Mouse (Mus musculus): ENCODE data around the gene Ucp1. TPM values are rescaled to one million over a fixed set of nuclear protein-coding genes. Genes with fewer than 3 reads are reported as not detected.
"Not testable (repeated sequence)": the region's sequence is repeated elsewhere in the genome, so short reads cannot be mapped to it uniquely, and the experiment has no call there.

Gene Ucp1
- total RNA-seq (2021) = 2,717 and 3,191 TPM in 2 replicates
- long read RNA-seq, experiment 1, transcript Ucp1-201 (6 exons, 1,636 nt) = major isoform, 1,481 of 1,617 reads
- long read RNA-seq, experiment 1, partial matches to known transcripts = 129 of 1,617 reads
- long read RNA-seq, experiment 1, other reads (novel, unspliced or antisense) = 7 of 1,617 reads
- long read RNA-seq, experiment 2, transcript Ucp1-201 (6 exons, 1,636 nt) = major isoform, 1,782 of 2,034 reads
- long read RNA-seq, experiment 2, partial matches to known transcripts = 172 of 2,034 reads
- long read RNA-seq, experiment 2, other reads (novel, unspliced or antisense) = 80 of 2,034 reads

DNA sequence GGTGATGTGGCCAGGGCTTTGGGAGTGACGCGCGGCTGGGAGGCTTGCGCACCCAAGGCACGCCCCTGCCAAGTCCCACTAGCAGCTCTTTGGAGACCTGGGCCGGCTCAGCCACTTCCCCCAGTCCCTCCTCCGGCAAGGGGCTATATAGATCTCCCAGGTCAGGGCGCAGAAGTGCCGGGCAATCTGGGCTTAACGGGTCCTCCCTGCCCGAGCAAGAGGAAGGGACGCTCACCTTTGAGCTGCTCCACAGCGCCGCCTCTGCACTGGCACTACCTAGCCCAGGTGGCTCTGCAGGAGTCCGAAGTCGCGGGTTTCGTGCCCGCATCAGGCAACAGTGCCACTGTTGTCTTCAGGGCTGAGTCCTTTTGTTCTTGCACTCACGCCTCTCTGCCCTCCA is at the start of gene Ucp1:
Gene Ucp1, plus strand, starts transcription at position 177 of the 400 bp plus-strand sequence.
- DNase-seq = peak; percentile 74

DNA sequence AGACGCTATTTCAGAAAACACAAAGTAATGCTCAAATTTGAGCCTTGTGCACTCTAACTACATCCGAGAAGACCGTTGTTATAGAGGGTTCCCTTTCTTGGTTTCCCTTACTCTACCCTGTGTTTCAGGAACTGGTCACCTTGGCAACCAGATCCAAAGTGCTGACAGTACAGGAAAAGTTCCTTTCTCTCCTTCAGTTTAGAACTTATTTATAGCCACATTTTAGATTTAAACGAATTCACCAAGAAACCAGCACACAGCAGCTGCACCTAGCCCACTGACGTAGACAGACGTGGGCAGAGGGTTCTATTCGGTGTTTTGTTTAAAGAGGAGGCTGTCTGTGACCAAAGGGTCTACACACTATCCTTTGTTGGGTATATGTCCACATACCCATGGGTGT is 46.0 kb upstream of the Ucp1 start:
- DNase-seq = no peak

GRCm38 (mm10) chr8:83250858-83251257 is 39.3 kb upstream of the Ucp1 start:
- no peak for DNase-seq

- DNase-seq = no peak
Measured at GRCm38 (mm10) chr8:83251362-83252246, 38.5 kb upstream of the Ucp1 start.

GRCm38 (mm10) chr8:83252791-83253190 is 37.4 kb upstream of the Ucp1 start:
- no peak for DNase-seq

DNA sequence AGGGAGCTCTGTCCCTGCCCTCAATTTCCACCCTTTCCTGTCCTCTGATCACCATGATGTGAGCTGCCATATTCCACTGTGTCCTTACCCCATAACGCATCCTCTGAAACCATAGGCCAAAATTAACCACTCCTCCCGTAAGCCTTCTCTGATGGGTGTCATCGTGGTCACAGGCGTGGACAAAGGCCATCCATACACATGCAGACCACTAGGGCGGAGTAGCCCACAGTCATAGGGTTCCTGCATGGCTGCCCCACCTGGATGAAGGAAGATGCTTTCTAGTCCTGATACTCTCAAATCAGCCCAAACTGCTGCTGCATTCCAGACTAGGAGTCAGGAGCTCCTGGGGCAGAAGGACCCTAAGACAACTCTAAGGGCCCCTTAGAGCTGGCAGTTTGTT is 32.5 kb upstream of the Ucp1 start:
- no peak for DNase-seq

DNA sequence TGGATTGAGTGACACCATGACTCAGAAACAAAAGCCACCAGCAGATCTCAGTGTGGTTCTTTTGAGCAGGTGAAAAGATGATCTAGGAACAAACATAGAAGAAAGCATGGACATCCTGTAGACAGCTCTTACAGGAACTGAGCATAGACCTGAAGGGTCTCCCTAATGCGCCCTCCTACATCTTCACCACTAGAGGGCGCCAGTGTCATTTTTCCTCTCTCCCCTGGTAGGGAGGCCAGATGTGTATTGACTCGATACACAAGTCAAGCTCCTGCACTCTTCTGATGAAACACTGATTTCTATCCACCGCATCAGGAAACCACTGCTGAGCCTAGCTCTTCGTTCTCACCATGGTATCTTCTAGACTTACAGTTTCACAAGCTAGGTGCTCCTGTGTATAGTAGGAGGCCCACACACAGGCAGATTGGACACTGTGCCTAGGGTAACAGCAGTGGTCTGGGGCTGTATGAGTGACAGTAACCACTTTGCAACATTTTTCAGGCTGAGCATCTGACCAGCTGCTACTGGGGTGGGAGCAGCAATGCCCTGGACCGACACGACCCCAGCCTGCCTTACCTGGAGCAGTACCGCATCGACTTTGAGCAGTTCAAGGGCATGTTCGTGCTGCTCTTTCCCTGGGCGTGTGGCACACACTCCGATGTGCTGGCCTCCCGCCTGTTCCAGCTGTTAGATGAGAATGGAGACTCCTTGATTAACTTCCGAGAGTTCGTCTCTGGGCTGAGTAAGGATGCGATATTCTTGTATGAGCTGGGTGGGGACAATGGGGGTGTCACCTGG is 29.5 kb upstream of the Ucp1 start:
- DNase-seq = peak; percentile 82

GRCm38 (mm10) chr8:83271172-83271571 is 19.0 kb upstream of the Ucp1 start:
- no peak for DNase-seq

DNA sequence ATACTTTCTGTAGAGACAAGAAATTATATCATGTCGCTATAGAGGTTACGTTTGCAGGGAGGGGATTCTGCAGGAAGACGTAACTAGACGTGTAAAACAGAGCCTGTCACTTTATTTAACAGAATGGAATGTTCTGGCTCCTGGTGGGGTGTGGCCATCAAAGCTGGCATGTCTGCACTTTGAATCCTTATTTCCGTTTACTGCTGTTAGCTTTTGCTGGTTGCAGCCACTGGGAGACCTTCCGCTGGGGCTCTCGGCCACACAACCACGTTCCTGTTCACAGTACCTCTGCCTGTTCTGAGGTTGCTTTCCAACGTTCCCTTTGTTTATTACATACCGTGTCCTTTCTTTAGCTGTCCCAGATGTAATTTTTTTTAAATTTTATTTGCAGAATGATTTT is 17.7 kb upstream of the Ucp1 start:
- DNase-seq = peak; percentile 28

GRCm38 (mm10) chr8:83274470-83274869 is 15.7 kb upstream of the Ucp1 start:
- no peak for DNase-seq

DNA sequence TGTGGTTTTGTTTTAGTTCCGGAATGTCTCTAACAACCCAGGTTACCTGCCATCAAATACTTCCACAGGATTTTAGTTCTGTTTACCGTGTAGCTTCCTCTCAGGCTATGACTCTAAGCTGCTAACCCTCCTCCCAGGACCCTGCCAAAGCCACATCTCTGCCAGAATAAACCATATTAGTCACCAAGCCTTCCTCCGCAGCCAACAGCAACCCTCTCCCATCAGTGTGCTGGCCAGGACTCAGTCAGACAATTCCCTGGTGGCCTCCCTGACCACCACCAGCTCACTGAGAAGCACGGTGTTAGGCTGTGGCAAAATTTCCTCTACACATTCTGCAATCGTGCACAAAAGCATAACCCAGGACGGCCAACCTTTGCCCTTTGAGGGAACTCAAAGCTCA is 11.7 kb upstream of the Ucp1 start:
- DNase-seq = peak; percentile 64

GRCm38 (mm10) chr8:83285391-83285790 is 4.8 kb upstream of the Ucp1 start:
- peak; percentile 67 for DNase-seq

GRCm38 (mm10) chr8:83297375-83297774 is 7.2 kb downstream of the Ucp1 start:
- no peak for DNase-seq

DNA sequence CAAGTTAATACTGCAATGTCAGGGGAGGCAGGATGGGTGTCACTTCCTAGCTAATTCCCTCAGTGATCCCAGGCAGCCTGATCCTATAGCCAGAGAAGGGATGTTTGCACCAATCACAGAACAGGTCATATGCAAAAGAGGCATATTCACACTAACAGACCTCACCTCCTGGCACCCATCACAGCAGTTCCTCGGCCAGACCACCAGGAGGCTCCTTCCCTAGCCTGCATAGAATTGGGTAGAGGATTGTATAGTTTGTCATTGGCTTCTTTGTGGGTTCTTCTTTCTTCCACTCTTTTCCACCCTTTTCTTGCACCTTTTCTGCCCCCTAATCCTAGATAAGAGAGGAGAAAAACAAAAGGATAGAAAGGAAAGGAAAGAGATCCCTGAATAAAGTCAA is 10.0 kb downstream of the Ucp1 start:
- peak; percentile 43 for DNase-seq

- no peak for DNase-seq
Measured at GRCm38 (mm10) chr8:83304946-83305345, 14.8 kb downstream of the Ucp1 start.

- DNase-seq = no peak
Measured at GRCm38 (mm10) chr8:83309836-83310235, 19.7 kb downstream of the Ucp1 start.

DNA sequence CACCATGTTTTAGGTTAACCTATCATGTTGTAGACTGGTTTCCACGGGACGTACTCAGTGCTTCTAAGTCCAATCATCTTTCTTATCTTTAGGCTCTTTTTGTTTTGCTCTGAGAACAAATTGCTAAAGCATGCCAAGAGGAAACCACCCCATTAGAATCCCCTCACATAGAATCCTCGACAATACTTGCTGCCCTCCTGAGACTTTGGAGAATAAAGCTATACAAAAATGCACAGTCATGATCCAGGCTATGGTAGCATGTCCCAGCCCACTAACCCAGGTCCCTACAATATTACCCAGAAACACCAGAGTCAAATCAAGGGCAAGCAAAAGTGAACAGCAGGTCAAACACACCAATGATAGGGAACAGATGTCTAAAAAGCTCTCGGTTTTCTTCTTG is 24.9 kb downstream of the Ucp1 start:
- DNase-seq = not testable (repeated sequence)

GRCm38 (mm10) chr8:83315691-83316090 is 25.5 kb downstream of the Ucp1 start:
- DNase-seq = no peak

DNA sequence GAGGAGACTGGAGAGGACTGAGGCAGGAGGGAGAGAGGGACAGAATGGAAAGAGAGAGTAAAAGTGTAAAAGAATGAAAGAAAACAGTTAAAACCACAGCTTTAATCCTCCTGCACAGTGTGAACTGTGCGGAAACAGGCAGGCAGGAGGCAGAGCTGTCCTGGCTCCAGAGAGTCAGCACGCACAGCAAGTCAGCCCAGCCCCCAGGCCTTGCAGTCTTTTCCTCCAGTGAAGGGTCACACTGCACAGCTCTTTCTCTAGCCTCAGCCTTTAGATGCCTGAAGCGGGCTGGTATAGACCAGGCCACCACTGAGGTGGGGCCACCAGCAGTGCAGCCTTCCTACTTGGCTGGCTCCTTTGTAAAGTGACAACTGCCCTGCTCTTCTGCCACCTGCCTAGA is 30.4 kb downstream of the Ucp1 start:
- DNase-seq = no peak

- DNase-seq = peak; percentile 15
Measured at GRCm38 (mm10) chr8:83322374-83322773, 32.2 kb downstream of the Ucp1 start.

- no peak for DNase-seq
Measured at GRCm38 (mm10) chr8:83323056-83323455, 32.9 kb downstream of the Ucp1 start.

DNA sequence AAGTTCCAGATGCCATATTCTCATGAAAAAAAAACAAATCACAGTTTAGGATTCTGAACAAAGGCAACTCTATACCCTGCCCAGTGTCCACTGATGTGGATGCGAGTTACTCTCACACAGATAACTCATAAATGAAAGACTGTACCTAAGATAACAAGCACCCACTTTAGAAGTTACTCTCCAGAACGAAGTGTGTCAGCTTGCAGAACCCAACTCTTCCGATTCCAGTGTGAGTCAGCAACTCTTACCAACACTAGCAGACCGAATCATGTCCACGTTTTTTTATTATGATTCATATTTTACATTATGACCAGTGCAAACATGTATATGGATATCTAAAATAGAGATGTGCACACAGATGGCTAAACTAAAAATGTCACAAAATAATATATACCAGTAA is 37.7 kb downstream of the Ucp1 start:
- no peak for DNase-seq

DNA sequence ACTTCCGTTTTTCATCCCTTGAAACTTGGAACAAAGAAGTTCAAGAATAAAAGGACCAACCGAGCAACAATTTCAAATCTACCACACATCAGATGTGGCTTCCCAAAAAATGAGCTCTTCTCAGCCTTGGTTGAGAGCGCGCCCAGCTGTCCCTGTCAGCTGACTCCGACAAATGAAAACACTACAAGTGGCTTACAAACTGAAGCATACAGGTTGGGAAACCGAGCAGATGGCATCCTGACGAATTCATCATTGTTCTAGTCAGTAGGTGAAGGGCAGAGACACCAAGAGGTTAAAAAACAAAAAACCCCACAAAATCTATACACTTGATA is 41.4 kb downstream of the Ucp1 start:
- DNase-seq = peak; percentile 32
